Mouse (Mus musculus): ENCODE results near the gene Epb41l4b. TPM values are rescaled to one million over a fixed set of nuclear protein-coding genes. Genes with fewer than 3 reads are reported as not detected.

Gene Epb41l4b
- 3.8 and 5.1 TPM in 2 replicates for polyA plus RNA-seq (2014; fragmentation: Nextera tagmentation; extraction: Ambion mirVana)

GRCm38 (mm10) chr4:57143026-57143937 lies at the start of gene Epb41l4b:
Epb41l4b (minus strand) TSS chr4:57143437.
- DNase-seq (peak; percentile 94), ATAC-seq (ENCODE audit: low FRiP score, low TSS enrichment) (peak; percentile 90)
- H3K36me3 ChIP-seq (ENCODE audit: control insufficient read depth, insufficient read depth, low read length): no peaks in the 10 kb centered on the region
- peak within 1 kb of the TSS; percentile 85 for H3K4me2 ChIP-seq (ENCODE audit: low read length)
- H3K4me3 ChIP-seq (replicated peaks; ENCODE audit: low read depth, low read length): peak within 1 kb of the TSS; percentile 54
- H3K9me3 ChIP-seq (ENCODE audit: control insufficient read depth, low read length): no peaks in the 10 kb centered on the region
- H3K4me1 ChIP-seq (ENCODE audit: control insufficient read depth, insufficient read depth, low read length): peaks cover 7% of the 10 kb centered on the region; the same call in 1 of the 2 replicates
- peak within 1 kb of the TSS; percentile 71 for H3K27ac ChIP-seq (replicated peaks; ENCODE audit: low read depth, low read length)
- H3K27me3 ChIP-seq (ENCODE audit: control insufficient read depth, insufficient read depth, low read length): peaks cover 19% of the 10 kb centered on the region
- H3K9ac ChIP-seq (replicated peaks; ENCODE audit: low read length): peak within 1 kb of the TSS; percentile 79
- under 1% methylated on average over 109 of the region's 142 CpGs for WGBS

GRCm38 (mm10) chr4:57191543-57192283 lies 48.5 kb upstream of the Epb41l4b start:
- ATAC-seq (ENCODE audit: low FRiP score, low TSS enrichment) (no peak), DNase-seq (no peak)
- Histone ChIP-seq H3K27ac (replicated peaks; ENCODE audit: low read depth, low read length) (no peak overlapping the region), H3K4me2 (ENCODE audit: low read length) (no peak overlapping the region), H3K9ac (replicated peaks; ENCODE audit: low read length) (no peak overlapping the region), H3K4me3 (replicated peaks; ENCODE audit: low read depth, low read length) (no peak overlapping the region), H3K4me1 (ENCODE audit: control insufficient read depth, insufficient read depth, low read length) (no peaks in the 10 kb centered on the region), H3K36me3 (ENCODE audit: control insufficient read depth, insufficient read depth, low read length) (no peaks in the 10 kb centered on the region), H3K27me3 (ENCODE audit: control insufficient read depth, insufficient read depth, low read length) (no peaks in the 10 kb centered on the region), H3K9me3 (ENCODE audit: control insufficient read depth, low read length) (no peaks in the 10 kb centered on the region)
- WGBS: 82% methylated on average over 9 of the region's 9 CpGs

GRCm38 (mm10) chr4:57189881-57190280 lies 46.6 kb upstream of the Epb41l4b start:
- 82% methylated on average over 2 of the region's 2 CpGs for WGBS
- no peaks in the 10 kb centered on the region for H3K9me3 ChIP-seq (ENCODE audit: control insufficient read depth, low read length)
- no peak overlapping the region for H3K9ac ChIP-seq (replicated peaks; ENCODE audit: low read length)
- H3K27me3 ChIP-seq (ENCODE audit: control insufficient read depth, insufficient read depth, low read length): no peaks in the 10 kb centered on the region
- no peak for DNase-seq
- H3K27ac ChIP-seq (replicated peaks; ENCODE audit: low read depth, low read length): no peak overlapping the region
- no peak overlapping the region for H3K4me2 ChIP-seq (ENCODE audit: low read length)
- no peaks in the 10 kb centered on the region for H3K36me3 ChIP-seq (ENCODE audit: control insufficient read depth, insufficient read depth, low read length)
- no peak overlapping the region for H3K4me3 ChIP-seq (replicated peaks; ENCODE audit: low read depth, low read length)
- ATAC-seq (ENCODE audit: low FRiP score, low TSS enrichment): no peak
- H3K4me1 ChIP-seq (ENCODE audit: control insufficient read depth, insufficient read depth, low read length): no peaks in the 10 kb centered on the region

GRCm38 (mm10) chr4:57186035-57186434 lies 42.8 kb upstream of the Epb41l4b start:
- Histone ChIP-seq H3K27me3 (ENCODE audit: control insufficient read depth, insufficient read depth, low read length) (no peaks in the 10 kb centered on the region), H3K27ac (replicated peaks; ENCODE audit: low read depth, low read length) (no peak overlapping the region), H3K4me3 (replicated peaks; ENCODE audit: low read depth, low read length) (no peak overlapping the region), H3K36me3 (ENCODE audit: control insufficient read depth, insufficient read depth, low read length) (no peaks in the 10 kb centered on the region), H3K9ac (replicated peaks; ENCODE audit: low read length) (no peak overlapping the region), H3K9me3 (ENCODE audit: control insufficient read depth, low read length) (no peaks in the 10 kb centered on the region), H3K4me2 (ENCODE audit: low read length) (no peak overlapping the region), H3K4me1 (ENCODE audit: control insufficient read depth, insufficient read depth, low read length) (no peaks in the 10 kb centered on the region)
- ATAC-seq (ENCODE audit: low FRiP score, low TSS enrichment) (no peak), DNase-seq (no peak)
- WGBS: 38% methylated on average over 6 of the region's 6 CpGs

GRCm38 (mm10) chr4:57185462-57185861 lies 42.2 kb upstream of the Epb41l4b start:
- Histone ChIP-seq H3K36me3 (ENCODE audit: control insufficient read depth, insufficient read depth, low read length) (no peaks in the 10 kb centered on the region), H3K9ac (replicated peaks; ENCODE audit: low read length) (no peak overlapping the region), H3K4me1 (ENCODE audit: control insufficient read depth, insufficient read depth, low read length) (no peaks in the 10 kb centered on the region), H3K4me3 (replicated peaks; ENCODE audit: low read depth, low read length) (no peak overlapping the region), H3K27me3 (ENCODE audit: control insufficient read depth, insufficient read depth, low read length) (no peaks in the 10 kb centered on the region), H3K9me3 (ENCODE audit: control insufficient read depth, low read length) (no peaks in the 10 kb centered on the region), H3K4me2 (ENCODE audit: low read length) (no peak overlapping the region), H3K27ac (replicated peaks; ENCODE audit: low read depth, low read length) (no peak overlapping the region)
- ATAC-seq (ENCODE audit: low FRiP score, low TSS enrichment): no peak
- 90% methylated on average over 8 of the region's 8 CpGs for WGBS
- no peak for DNase-seq

- Histone ChIP-seq H3K9me3 (ENCODE audit: control insufficient read depth, low read length) (no peaks in the 10 kb centered on the region), H3K36me3 (ENCODE audit: control insufficient read depth, insufficient read depth, low read length) (no peaks in the 10 kb centered on the region), H3K4me3 (replicated peaks; ENCODE audit: low read depth, low read length) (no peak overlapping the region), H3K27me3 (ENCODE audit: control insufficient read depth, insufficient read depth, low read length) (no peaks in the 10 kb centered on the region), H3K4me1 (ENCODE audit: control insufficient read depth, insufficient read depth, low read length) (no peaks in the 10 kb centered on the region), H3K9ac (replicated peaks; ENCODE audit: low read length) (no peak overlapping the region), H3K4me2 (ENCODE audit: low read length) (no peak overlapping the region), H3K27ac (replicated peaks; ENCODE audit: low read depth, low read length) (no peak overlapping the region)
- no peak for ATAC-seq (ENCODE audit: low FRiP score, low TSS enrichment)
- WGBS: 81% methylated on average over 4 of the region's 4 CpGs
- no peak for DNase-seq
Observed at GRCm38 (mm10) chr4:57183493-57183892, 40.3 kb upstream of the Epb41l4b start.

- no peaks in the 10 kb centered on the region for H3K27me3 ChIP-seq (ENCODE audit: control insufficient read depth, insufficient read depth, low read length)
- no peak overlapping the region for H3K4me3 ChIP-seq (replicated peaks; ENCODE audit: low read depth, low read length)
- 78% methylated on average over 1 of the region's 1 CpGs for WGBS
- no peak for ATAC-seq (ENCODE audit: low FRiP score, low TSS enrichment)
- no peak overlapping the region for H3K4me2 ChIP-seq (ENCODE audit: low read length)
- no peak overlapping the region for H3K9ac ChIP-seq (replicated peaks; ENCODE audit: low read length)
- no peaks in the 10 kb centered on the region for H3K9me3 ChIP-seq (ENCODE audit: control insufficient read depth, low read length)
- H3K36me3 ChIP-seq (ENCODE audit: control insufficient read depth, insufficient read depth, low read length): no peaks in the 10 kb centered on the region
- H3K27ac ChIP-seq (replicated peaks; ENCODE audit: low read depth, low read length): no peak overlapping the region
- DNase-seq: no peak
- no peaks in the 10 kb centered on the region for H3K4me1 ChIP-seq (ENCODE audit: control insufficient read depth, insufficient read depth, low read length)
Observed at GRCm38 (mm10) chr4:57181538-57181937, 38.3 kb upstream of the Epb41l4b start.

- Histone ChIP-seq H3K36me3 (ENCODE audit: control insufficient read depth, insufficient read depth, low read length) (no peaks in the 10 kb centered on the region), H3K4me3 (replicated peaks; ENCODE audit: low read depth, low read length) (no peak overlapping the region), H3K4me2 (ENCODE audit: low read length) (no peak overlapping the region), H3K9me3 (ENCODE audit: control insufficient read depth, low read length) (no peaks in the 10 kb centered on the region), H3K9ac (replicated peaks; ENCODE audit: low read length) (no peak overlapping the region), H3K27me3 (ENCODE audit: control insufficient read depth, insufficient read depth, low read length) (no peaks in the 10 kb centered on the region), H3K4me1 (ENCODE audit: control insufficient read depth, insufficient read depth, low read length) (0 out of 2 replicates have a peak, but pooled peaks cover 4% of the 10 kb centered on the region), H3K27ac (replicated peaks; ENCODE audit: low read depth, low read length) (no peak overlapping the region)
- no peak for ATAC-seq (ENCODE audit: low FRiP score, low TSS enrichment)
- WGBS: 74% methylated on average over 4 of the region's 4 CpGs
- DNase-seq: no peak
Observed at GRCm38 (mm10) chr4:57178881-57179280, 35.6 kb upstream of the Epb41l4b start.
